Mouse (Mus musculus) spleen, postnatal 4 days (tissue): ENCODE measurements around the gene Nudcd3.

Source experiments
- DNase-seq, 2 experiments: peaks; one replicate each; pipeline ENCODE4 v3.0.0; 2022; ENCODE audit warnings: low spot score in 2 of 2

Nudcd3 gene

DNA sequence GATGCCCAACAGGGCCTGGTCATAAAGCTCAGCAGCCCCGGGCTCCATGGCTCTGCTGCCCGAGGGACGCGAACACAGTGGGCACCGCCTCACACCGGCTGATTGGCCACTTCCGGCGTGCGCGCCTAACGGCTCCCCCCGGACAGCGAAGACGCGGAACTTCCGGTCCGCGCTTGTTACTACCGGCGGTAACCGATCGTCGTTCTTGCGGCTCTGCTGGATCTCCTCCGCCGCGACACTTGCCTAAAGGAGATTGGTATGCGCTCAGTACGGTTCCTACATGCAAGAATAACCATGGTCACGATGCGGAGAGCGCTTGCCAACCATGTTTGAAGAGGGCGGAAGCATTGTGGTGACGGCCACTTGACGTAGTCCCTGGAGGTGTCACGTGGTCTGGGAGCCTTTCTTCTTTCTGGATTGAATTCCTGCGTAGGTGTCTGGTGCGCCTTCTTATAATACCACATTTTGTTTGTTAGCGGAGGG lies at the start of gene Nudcd3:
Gene Nudcd3, minus strand, starts transcription at position 329 of the 483 bp plus-strand sequence.
- DNase-seq, result peak; percentile 85 to 93

DNA sequence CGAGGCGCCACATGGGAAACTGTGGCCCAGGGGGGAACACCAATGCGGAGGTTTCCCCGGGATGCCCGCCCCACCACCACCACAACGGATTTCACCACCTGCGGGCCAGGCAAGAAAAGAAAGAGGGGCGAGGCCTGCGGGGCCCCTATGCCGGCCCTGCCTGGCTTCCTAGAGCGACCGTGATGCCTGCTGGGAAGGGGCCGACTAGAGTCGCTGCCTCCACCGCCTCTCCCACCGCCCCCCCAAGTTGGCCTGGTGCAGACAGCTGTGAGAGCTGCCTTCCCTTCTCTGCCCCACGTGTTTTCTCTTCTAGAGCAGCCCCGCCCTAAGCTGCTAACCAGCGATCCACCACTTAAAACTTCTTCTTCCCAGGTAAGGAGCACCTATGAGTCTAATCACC lies 44.5 kb upstream of the Nudcd3 start:
- DNase-seq, result no peak

DNA sequence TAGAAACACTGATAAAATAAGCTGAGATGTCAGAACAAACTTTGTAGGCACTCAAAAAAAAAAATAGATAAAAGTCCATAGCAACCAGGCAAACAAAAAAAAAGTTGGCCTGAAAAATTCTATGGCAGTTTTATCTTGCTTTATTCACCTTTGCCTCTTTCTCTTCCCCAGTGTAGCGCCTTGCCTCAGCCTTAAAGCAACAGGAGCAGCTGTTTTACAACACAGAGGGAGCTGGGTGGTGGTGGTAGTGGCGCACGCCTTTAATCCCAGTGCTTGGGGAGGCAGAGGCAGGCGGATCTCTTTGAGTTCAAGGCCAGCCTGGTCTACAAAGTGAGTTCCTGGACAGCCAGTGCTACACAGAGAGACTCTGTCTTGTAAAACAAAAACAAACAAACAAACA lies 32.8 kb upstream of the Nudcd3 start:
- no peak for DNase-seq

DNA sequence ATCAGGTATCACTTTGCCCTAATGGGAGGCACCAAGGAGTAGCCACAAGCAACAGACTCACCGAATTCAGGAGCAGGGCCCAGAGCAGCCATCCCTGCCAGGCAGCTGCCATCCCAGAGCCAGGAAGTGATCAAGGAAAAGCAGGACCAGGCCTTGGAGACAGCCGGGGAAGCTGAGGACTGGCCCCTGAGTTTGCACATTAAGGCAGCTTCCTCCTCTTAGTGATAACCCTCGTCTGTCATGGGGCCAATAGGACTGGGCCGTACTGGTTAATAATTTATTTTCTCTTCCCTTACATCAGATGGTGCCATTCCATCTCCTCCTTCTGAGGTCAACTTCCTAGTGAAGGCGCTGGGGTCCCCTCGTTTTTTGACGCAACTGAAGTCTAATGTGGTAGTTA lies 29.8 kb upstream of the Nudcd3 start, which contains the start of gene Npc1l1:
Gene Npc1l1, minus strand, starts transcription at position 132 of the 400 bp plus-strand sequence.
- no peak for DNase-seq

DNA sequence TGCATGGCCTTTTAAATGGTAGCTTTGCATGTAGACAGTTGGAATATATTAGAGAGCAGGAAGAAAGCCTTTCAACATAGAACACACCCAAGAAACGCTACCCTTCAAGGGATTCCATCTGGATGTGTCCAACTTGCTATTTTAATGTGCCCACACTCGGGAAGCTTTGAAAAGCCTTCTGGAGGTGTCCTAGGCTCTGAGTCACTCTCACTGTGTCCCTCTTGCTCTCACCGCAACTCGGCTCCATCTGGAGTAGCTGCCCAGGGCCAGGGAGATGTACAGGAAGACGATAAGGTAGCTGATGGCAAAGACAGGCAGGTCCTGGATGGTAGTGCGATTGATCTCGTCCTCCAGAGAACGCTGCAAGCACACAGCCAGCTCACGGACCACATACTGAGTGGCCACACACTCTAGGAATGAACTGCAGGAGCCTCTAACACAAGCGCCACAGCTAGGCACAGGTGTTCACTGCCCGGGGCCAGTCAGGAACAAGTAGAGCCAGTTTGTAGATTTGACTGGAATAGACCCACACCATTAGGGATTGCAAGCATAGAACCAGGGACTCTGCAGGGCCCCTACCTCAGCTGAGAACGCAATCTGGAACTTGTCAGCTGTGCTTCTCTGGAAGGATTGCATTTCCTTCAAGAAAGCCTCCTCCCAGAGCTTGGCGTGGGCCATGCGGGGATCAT lies 24.5 kb upstream of the Nudcd3 start:
- DNase-seq, result no peak

DNA sequence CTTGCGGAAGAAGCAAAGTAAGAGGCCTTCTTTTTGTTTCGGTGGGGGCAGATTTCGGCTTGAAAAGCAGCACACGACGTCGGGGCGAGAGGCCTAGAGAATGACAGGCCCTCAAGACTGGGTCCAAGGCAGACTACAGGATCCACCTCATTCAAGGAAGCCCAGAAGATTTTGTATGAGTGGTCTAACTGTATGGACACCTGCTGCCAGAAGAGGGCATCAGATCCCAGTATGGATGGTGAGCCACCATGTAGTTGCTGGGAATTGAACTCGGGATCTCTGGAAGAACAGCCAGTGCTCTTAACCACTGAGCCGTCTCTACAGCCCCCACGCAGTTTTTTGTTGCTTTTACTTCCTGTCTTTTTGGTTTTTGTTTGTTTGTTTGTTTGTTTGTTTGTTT lies 22.0 kb upstream of the Nudcd3 start:
- DNase-seq, result no peak

DNA sequence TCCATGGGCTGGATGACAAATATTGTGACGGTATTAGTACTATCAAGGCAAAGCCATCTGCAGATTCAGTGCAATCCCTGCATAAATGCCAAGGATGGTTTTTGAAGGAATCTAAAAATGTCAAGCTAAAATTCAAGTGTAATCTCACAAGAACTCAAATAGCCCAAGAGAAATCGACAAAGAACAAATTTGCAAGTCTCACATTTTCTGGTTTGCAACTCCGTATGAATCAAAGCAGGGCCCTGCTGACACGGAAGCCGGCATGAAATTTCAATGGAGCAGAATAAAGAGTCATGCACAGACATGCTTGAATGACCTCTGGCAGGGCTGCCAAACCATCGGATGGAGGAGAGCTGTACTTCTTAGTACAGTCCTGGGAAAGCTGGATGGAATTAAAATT lies 19.8 kb upstream of the Nudcd3 start:
- no peak for DNase-seq

DNA sequence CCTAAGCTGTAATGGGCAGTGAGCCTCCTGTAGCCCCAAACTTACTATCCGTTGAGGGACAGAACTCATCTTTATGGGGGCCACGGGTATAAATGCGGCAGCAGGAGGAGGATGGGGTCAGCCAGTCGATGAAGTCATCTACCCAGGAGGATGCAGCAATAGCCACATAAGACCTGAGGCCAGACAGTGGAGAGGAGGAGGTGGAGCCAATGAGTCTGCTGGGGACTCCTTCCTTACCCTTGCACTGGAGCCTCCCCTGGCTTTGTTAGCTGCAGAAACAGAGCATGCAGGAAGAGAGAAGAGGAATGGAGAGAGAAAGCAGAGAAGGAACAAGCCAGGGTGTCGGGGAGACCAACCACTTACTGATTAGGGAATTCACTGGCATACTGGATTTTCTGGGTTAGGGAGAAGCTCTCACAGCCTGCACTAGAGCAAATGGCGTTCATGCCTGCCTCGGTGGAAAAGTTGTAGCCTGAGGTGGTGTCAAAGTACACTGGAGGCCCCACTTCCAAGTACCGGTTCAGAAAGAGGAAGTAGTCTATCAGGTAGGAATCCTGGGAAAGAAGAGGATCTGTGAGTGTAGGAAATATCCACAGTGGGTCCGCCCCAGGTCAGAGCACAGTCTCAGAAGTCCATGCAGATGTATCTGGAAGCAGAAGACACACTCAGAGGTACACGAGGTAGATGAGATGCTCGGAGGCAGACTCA lies 18.1 kb upstream of the Nudcd3 start:
- DNase-seq, result no peak

DNA sequence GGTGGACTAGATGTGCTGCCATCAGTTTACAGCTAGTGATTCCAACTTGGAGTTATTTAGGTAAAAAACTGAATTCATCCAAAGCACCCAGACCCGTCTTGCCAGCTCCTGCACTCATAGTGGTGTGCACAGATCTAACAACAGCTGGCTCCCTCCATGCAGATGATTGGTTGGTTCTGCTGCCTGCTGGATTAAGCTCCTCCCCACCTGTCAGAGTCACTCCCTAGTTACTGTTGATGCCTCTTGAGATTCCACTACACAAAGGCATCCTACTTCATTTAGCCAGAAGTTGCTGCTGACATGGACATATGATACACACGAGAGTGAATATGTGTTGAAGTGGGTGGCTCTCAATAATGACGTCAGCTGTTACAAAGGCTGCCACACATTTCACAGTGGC lies 16.6 kb upstream of the Nudcd3 start:
- DNase-seq, result no peak

DNA sequence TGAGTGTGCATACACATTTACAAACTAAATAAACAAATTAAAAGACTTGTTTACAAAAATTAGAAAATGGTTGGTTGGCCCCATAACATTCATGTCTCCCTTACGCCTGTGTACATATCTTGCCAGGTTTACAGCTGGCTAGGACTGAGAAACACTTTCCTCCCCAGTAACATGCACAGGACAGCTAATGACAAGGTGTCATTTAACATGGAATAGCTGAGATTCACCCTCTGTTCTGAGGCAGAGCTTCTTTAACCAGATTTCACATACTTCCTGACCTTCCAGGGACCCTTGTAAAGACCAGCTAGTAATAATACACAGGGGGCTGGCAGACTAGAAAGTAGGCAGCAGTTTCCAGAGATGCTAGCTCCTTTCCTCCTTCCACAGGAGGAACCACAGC lies 7.9 kb upstream of the Nudcd3 start:
- DNase-seq, result no peak

DNA sequence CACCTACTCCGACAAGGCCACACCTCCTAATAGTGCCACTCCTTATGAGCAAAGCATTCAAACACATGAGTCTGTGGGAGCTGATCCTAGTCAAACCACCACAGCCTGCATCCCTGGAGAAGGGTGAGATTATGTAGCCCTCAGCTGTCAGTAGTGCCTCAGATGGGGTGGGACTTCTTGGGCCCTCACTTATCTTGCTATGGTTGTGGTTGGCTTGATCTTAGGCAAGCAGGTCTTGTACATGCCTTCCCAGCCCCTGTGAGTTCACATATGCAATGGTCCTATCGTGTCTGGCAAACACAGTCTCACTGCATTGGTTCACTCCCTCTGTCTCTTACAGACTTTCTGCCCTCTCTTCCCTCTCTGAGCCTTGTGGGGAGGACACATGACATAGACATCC lies 6.9 kb upstream of the Nudcd3 start:
- DNase-seq, result no peak

DNA sequence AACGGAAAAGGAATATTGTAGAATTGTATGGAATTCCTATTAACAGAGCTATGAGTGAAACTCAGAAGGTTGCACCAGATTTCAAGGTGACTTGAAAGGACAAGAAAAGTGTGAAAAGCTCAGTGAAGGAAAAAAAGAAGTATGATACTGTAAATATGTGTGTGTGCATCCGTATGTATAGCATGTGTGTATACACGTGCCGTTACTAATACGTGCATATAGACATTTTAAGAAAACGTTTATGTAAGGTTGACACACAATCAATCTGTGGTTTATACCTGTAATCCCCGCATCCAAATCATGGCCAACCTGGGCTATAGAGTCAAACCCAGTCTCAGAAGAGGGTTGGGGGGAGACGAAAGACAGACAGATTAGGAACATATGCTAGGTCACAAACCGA lies 355 bp upstream of the Nudcd3 start:
- DNase-seq, result no peak

DNA sequence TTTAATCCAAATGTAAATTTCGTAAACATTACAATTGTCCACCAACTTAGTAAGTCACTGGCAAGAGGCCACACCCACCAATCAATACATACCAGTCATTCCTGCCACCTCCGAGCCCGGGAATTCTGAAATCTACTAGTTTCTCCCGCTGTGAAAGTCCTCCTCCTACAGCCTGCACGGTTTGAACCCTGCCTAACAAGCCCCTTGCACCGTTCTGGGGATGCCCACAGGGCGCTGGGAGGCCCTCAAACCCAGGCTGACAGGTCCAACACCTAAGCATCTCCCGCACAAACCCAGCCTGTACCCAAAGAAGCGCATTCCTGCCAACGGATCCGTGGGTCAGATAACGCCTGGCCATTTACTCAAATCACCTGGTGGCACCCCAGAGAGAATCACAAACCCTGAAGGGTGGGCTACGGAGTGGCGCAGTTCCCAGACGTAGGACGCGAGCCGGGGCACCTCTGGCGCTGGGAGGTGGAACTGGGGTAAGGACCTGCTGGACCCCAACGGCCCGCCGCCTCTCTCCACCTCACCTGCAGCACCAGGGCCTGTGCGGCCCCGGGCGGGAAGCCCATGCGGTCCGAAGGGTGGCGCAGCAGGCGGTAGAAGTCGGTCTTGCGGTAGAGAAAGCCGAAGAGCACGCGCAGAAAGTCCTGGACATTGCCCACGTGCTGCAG lies 667 bp downstream of the Nudcd3 start, which contains the start of gene A730071L15Rik:
Gene A730071L15Rik, plus strand, starts transcription at position 620 of the 677 bp plus-strand sequence.
- peak in 1 of 2 experiments; percentile 67 for DNase-seq

DNA sequence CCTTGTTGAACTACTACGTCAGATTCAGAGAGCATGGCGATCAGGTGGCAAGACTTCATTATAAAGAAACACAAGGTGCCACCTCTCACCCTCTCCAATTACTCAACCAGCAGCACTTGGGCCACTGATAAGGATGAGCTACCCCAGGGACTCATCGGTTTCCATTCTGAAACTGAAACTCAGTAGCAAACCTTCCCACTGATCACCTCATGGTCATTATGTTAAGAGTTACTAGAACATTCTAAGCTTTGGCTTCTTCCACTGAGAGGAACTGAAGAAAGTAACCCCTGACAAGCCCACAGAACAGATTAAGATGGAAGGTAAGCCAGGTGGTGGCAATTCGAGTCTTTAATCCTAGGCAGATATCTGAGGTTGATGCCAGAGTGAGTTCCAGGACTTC lies 1.8 kb downstream of the Nudcd3 start:
- DNase-seq, result no peak

DNA sequence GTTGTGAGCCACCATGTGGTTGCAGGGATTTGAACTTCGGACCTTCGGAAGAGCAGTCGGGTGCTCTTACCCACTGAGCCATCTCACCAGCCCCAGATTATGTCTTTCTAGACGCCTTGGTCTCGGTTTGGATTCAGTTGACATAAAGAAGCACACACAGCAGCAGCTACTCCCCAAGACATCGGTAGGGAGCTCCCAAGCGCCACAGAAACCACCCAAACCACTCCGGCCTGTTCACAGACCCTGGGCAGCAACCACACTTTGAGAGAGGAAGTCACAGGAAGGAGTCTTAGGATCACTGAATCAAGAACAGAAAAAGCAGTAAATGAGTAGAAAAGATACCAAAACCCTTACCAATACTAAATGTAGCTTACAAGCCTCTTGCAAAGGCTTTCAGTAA lies 3.4 kb downstream of the Nudcd3 start:
- DNase-seq, result no peak

DNA sequence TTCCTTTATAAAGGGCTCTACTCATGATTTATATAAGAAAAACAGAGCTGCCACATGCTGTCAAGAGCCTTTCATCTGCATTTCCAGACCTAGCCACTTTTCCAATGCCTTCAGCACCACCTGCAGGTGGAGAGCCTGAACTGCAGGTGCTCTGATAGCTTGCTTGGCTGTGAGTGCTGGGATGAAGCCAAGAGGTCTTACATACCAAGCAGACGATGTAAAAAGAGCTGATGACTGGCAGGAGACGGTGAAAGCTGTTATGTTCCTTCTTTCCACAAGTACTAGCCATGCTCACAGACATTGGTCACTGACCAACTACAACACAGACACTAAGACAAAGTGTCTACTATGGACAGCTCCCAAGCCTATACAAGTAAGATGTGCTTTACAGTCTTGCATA lies 12.3 kb downstream of the Nudcd3 start:
- DNase-seq, result peak; percentile 77 to 88

DNA sequence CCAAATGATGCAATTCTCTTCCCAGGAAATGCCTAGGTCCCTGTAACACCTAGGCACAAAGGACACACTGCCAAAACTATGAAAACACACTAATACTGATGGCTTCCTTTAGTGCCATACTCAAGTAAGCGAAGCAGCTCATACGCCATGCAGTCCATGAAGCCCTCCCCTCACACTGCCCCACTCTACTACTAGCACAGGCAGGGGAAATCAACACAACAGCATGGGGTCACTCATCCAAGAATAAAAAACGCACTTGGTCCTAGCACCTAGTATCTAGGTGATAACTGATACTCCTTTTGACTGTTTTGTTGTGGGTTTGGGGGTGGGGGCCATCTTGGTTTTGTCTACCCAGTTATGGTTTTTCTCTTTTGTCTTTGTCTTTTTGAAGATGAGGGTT lies 12.8 kb downstream of the Nudcd3 start:
- no peak for DNase-seq

DNA sequence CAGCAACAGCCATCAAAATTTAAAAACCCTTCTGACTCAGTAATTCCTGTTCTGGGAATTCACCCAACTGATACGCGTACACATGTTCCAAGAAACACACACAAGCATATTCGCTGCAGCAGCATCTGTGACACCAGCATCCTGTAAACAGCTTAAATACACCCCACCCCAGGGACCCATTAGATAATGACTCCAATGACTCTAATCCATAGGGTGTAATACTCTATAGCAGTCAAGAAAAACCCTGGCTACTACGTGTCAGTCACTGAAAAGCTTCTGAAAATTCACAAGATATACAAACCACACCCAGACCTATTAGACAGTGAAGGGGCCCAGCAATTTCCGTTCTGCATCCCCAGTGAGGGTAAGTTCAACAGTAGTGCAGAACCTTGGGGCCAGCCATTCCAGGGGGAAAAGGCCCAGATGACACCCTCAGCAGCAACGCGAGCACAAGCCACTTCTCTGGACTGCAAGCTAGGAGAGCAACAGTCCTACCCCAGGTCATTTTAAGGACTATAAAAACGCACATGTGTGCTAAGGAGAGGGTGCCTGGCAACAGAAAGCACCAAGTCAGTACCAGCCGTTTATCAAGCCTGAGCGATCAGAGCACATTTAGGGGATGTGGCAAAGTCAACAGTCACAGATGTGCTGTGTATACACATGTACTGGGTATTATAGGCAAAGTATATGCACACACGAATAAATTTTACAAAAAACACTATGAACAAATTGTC lies 15.8 kb downstream of the Nudcd3 start:
- DNase-seq, result no peak

DNA sequence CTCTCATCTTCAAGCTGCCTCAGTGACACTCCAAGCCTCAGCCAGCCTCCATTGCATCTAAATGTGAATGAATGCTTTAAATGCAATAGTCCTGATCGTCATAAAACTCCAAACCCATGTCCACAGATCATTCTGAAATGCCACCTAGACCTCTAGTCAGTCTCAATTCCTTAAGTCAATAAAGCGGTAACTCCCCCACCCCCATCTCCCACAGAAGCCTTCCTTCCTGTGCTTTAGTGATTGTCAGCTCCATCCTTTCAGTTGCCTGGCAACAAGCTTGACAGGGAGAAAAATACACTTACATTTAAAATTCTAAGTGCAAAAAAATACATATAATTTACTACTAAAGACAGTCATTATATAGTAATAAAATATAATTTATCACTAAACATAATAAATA lies 17.0 kb downstream of the Nudcd3 start:
- no peak for DNase-seq

DNA sequence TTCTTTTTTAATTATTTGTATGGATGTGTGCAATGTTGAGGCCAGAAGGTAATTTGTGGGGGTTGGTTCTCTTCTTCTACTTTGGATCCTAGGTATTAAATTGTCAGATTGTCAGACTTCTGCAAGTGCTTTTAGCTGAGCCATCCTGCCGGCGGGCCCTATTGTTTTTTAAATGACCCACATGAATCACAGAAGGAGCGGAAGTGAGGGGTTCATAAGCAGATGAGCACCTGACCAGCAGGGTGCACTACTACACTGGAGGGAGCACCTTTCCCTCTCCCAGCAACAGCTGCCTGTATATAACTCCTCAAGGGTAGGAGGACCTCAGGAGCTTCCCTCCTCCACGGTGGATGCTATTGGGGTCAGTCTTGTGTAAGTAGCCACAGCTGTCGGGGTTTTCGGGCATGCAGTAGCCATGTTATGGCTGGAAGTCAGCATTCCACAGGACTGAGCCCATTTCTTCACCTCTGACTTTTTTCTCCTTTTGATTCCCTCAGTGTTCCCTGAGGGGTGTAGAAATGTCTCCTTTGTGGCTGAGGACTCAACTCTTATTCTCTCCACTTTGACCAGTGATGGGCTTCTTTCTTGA lies 19.3 kb downstream of the Nudcd3 start:
- no peak for DNase-seq

DNA sequence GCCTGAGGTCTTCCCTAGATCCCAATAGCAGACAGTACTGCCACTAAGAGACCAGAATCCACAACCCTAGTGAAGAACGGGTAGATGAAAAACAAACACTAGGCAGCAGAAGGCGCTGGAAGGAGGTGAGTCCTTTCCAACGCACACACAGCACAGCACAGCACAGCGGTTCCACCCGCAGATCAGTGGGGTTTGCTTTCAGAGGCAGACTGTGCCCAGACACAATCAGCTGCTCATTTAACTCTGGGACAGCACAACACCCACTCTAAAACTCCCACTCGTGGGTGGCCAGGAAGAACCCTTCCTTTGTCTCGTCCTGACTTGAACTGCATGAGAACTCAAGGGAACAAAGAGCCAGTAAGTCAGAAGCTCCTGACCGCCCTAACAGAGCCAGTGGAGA lies 21.0 kb downstream of the Nudcd3 start:
- no peak for DNase-seq
